Mouse (Mus musculus) skeletal muscle tissue, adult 2 months (tissue): ENCODE data around the gene Foxp3.
A peak's percentile ranks its signal among the peaks of the same experiment; 100 is the strongest.

ENCODE experiments used
- DNase-seq: peaks from one replicate; pipeline ENCODE4 v3.0.0-alpha.2; 2012; ENCODE audit warnings: low read depth, low spot score

Foxp3 gene

DNA sequence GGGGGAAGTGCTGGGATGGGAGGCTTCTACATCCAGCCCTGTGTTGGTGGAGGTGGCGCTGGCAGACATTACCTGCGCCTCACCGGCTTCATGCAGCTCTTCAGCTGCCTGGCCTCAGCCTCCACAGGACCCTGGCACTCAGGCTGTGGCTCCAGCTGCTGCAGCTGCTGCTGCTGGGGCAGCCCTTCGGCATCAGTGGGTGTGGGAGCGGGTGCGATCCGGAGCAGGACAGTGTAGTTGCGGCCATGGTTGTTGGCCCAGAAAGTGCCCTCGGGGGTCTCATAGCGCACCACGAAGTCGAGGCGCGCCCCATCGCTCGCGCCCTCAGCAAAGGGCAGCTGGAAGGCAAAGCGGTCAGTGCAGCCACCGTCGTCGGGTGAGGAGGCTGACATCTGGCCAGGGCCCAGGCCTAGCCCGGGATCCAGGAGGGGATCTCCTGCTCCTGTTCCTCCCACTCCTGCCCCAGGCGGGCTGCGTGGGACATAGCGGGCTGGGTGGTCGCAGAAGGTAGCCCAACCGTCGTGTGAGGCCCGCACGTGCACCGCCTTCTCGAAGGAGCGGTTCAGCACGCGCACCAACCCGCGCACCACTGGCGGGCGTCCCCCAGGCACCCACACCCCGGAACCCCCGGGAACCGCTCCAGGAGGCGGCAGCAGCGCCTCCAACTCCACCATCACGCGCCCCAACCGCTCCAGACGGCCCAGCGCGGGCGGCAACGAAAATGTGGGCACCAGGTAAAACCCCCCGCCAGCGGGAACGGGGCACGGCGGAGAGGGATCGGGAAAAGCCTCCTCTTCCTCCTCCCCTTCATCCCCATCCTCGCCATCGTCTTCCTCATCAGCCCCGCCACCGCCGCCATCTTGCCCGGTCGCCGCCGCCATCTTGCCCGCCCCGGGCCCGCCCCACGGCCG is at the start of gene Foxp3:
Foxp3 (plus strand) TSS at position 469 of the 911 bp plus-strand sequence.
- no peak for DNase-seq

DNA sequence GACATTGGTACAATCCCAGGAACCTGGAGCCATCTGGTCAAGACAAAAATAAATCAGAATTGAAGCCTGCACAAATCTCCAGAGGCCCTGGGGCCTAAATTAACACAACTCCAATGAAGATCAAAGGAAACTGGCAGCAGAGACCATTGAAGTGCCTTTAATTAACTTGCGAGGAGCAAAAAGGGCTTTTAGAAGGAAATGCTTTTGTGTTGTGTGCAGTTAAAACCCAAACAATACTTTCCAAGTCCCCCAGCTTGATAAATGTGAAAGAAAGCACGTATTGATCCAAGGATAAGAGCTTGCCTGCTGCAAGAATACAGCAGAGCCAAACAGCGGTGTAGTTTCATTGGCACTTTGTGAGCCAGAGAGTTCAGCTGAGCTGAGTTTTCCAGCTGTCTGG is 48.5 kb upstream of the Foxp3 start:
- DNase-seq, result no peak

DNA sequence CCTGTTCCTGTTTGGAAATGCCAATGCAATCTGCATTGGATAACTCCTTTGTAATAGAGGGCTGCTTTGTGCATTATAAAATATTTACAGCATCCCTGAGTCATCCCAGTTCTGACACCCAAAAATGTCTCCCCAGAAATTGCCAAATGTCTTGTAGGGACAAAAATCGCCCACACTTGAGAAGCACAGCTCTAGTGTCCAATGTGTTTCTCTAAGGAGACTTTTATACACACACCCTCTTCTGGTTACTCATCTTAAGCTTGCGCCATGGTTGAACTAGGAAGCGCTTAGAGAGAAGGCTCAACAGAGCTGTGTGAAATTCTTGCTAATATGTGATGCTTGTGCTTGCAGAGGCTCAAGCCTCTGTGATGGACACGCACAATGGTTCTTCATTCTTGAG is 20.0 kb upstream of the Foxp3 start:
- DNase-seq, result no peak

DNA sequence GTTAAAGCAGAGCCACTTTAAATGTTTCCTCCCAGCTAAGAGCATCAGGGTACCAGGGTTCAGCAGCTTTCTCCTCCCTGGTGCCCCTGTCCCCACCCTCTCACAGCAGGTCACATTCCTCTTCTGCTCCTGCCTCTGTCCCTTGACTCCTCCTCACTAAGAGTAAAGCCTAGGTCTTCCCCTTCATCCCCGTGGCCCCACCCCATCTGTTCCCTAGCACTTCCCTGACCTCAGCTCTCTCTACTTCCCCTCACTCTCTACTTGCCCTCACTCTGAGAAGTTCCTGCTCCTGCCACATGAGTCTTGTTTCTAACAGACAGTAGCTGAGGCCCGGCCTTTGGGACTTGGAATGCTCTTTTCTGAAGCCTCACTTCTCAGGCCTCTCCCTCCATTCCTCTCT is 10.4 kb upstream of the Foxp3 start:
- no peak for DNase-seq

DNA sequence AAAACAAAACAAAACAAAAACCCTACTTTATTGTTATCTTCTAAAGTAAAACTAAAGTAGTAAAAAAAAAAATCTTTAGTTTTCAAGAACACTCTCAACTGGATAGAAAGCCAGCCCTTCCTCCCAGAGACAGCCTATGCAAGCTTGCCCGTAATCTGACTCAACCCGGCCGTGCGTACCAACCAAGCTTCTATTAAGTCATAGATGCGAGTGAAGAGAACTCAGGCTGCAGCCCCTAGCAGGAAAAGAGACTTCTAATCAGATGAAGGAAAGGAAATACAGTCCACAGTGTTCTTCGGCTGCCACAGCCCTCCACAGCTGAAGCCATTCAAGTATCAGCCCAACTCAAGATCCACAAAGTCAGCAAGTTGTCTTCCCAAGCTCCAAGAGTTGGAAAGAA is 7.1 kb upstream of the Foxp3 start:
- no peak for DNase-seq

- DNase-seq, result no peak
These were observed 6.0 kb upstream of the Foxp3 start for GRCm38 (mm10) chrX:7567491-7567890.

DNA sequence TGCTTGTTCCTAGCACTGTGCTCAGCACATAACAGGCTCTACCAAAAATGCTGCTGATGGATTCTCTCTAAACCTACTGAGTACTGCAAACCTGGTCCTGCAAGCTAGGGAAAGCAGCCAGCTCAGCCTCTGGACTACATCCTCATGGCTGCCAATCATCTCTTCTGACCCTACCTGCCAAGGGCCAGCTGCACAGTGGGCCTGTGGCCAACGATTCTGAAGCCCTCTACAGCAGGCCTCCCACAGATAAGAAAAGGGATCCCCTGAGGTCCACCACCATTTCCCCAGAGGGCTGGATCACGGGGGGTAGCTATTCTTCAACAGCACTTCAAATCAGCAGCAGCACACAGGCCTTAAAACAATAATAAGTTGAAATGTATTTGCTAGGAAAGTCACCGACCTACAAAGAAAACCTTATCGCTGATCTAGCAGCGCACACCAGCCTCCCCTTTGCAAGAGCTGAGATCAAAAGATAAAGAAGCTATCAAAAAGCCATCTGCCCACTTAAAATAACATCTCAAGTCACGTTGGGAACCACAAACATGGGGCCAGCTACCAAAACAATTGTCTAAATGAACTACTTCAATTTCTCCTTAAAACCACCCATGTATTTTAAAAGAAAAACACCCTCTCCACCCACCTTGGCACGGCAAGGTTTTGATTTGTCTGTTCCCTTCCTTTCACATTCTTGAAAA is 2.8 kb upstream of the Foxp3 start:
- DNase-seq, result no peak

DNA sequence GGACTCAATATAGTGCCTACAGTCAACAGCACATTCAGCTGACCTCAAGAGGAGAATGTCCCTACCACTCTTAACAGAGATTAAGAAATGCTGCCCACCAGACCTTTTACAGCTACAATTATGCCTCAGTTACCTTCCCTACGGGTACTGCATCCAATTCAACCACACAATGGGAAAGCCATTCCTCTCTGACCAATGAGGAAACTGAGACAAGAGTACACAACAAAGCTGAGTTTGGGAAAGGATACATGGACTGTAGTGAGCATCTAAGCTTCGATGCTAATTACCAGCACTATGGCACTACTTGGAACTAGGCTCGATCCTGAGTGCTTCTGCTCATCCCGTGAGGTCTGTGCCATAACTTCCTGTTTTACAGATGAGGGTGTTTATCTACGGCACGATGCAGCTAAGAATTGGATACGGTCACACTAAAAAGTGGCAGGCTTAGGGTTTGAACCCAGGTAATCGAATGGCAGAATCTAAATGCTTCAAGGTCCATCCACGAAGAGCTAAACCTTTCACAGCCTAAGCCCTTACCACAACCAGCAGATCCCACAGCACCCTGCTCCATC is 1.8 kb upstream of the Foxp3 start:
- DNase-seq, result no peak

- DNase-seq, result no peak
These were observed 978 bp upstream of the Foxp3 start for GRCm38 (mm10) chrX:7572466-7572865.

- peak; percentile 91 for DNase-seq
These were observed 842 bp downstream of the Foxp3 start, which contains the start of gene Ppp1r3f for GRCm38 (mm10) chrX:7574087-7574884. Gene Ppp1r3f (minus strand): TSS chrX:7574283.

GRCm38 (mm10) chrX:7574885-7575231 is 1.4 kb downstream of the Foxp3 start:
- no peak for DNase-seq

GRCm38 (mm10) chrX:7581151-7581550 is 7.7 kb downstream of the Foxp3 start:
- DNase-seq, result no peak

GRCm38 (mm10) chrX:7583881-7584280 is 10.4 kb downstream of the Foxp3 start:
- DNase-seq, result no peak

DNA sequence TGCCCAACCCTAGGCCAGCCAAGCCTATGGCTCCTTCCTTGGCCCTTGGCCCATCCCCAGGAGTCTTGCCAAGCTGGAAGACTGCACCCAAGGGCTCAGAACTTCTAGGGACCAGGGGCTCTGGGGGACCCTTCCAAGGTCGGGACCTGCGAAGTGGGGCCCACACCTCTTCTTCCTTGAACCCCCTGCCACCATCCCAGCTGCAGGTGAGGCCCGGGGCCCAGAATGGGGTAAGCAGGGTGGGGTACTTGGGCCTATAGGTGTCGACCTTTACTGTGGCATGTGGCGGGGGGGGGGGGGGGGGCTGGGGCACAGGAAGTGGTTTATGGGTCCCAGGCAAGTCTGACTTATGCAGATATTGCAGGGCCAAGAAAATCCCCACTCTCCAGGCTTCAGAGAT is 12.9 kb downstream of the Foxp3 start:
- DNase-seq, result no peak

DNA sequence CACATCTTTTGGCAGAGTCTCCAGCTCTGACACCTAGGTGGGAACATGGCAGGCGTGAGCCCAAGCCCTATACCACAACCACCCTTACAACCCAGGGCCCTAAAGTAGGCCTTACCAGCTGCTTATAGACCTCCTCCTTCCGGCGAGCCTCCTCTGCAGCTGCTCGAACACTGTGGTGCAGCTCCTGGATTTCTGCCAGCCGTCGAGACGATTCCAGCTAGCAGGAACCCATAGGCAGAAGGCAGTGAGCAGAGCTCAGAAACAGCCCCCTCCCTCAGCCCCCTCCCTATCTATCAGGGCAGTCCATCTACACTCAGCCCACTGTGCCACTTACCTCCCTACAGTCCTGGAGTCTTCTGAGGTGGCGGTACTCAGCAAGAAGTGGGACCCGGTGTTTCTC is 21.9 kb downstream of the Foxp3 start:
- DNase-seq, result no peak

GRCm38 (mm10) chrX:7604004-7604403 is 30.6 kb downstream of the Foxp3 start:
- no peak for DNase-seq

DNA sequence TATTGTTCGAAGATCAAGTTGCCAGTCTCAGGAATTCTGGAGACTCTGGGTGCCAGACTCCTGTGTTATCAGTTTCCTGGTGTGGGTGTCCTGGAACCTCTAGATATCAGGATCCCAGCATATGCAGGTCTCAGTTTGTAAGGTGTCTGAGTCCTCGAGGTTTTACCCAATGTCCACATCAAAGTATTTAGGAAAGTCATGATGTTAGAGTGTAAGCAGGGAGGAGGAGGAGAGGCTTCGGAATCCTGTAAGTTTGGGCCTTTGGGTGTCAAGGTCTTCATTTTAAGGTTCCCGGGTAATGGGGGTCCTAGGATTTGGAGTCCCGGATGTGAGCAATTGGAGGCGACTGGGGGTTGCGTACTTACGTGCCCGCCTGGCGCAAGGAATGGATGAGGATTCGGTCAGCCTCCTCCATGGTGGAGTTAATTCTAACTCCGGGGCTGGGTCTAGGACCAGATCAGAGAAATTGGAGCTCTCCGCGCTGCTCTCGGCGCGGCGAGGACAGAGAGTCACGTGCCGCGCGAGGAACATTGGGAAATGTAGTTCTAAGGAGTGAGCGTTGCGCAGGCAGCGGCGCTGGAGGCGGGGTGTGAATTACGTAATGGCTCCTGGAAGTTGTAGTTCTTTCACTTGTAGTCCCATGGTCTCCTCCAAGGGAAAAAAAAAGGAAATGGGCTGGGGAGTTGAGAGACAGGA is 31.6 kb downstream of the Foxp3 start, which contains the start of gene Ccdc22:
Ccdc22 (minus strand) TSS at position 639 of the 696 bp plus-strand sequence.
- DNase-seq, result peak; percentile 80

DNA sequence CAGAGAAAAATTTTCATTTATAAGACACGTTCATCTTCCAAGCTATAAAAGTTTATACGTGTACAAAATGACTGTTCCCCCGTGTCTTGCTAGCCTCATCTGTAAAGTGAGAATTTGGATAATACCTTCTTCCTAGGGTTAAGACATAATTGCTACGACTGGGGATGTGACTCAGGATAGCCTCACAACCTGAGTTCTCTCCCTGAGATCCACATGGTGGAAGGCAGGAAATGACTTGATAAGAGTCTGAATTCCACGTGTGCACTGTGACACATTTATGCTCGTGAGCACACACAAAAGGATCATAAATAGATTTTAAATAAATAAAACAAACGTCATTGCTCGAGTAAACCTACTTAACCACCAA is 32.1 kb downstream of the Foxp3 start:
- no peak for DNase-seq

- no peak for DNase-seq
These were observed 33.3 kb downstream of the Foxp3 start, which contains the start of gene Cacna1f for GRCm38 (mm10) chrX:7606783-7607182. Gene Cacna1f (plus strand): TSS chrX:7607083.

GRCm38 (mm10) chrX:7610035-7610434 is 36.6 kb downstream of the Foxp3 start:
- DNase-seq, result no peak
